Comparison of ENCODE assay signal across 8 mouse cellular contexts in genomic region chr11:98907437-98908173, GRCm38 (mm10). TPM values are rescaled to one million over a fixed set of nuclear protein-coding genes. Genes with fewer than 3 reads are reported as not detected.
DNase-seq lines count a peak whose midpoint lies in the region; ATAC-seq lines count a peak whose summit lies in the region.

Gene Cdc6, plus strand, starts transcription at chr11:98907801.

- DNase-seq in adrenal gland, adult 18-20 months (ENCODE audit: low spot score in 2 of 2): peak; percentile 85 to 86
- peak; percentile 100 for DNase-seq in embryo, embryonic 11 days
- peak; percentile 96 for DNase-seq in gastrocnemius, postnatal 25 days
- peak; percentile 94 for DNase-seq in intestine, embryonic 14.5 days (ENCODE audit: low spot score)
- DNase-seq in left cerebral cortex, postnatal 14 days (ENCODE audit: low spot score in 2 of 2): peak; percentile 94 to 97
- DNase-seq in mesoderm, embryonic 11.5 days (ENCODE audit: low read depth, low spot score): peak; percentile 99
- DNase-seq in right cerebral cortex, postnatal 36 days (ENCODE audit: low spot score in 2 of 2): peak; percentile 90 to 95
- peak; percentile 98 for DNase-seq in yolk sac, embryonic 10.5 days (ENCODE audit: low spot score)

- ATAC-seq in intestine, embryonic 14.5 days (replicated peaks; ENCODE audit: low FRiP score, low TSS enrichment, low read depth): peak; percentile 95

- peaks cover 32% of the 10 kb centered on the region; the same call in 1 of the 2 replicates for H3K36me3 ChIP-seq in intestine, embryonic 14.5 days (ENCODE audit: control insufficient read depth, insufficient read depth, low read length)

- peak within 1 kb of the TSS; percentile 63 for H3K4me3 ChIP-seq in intestine, embryonic 14.5 days (ENCODE audit: low read depth, low read length)

- peak within 1 kb of the TSS; percentile 67 for H3K9ac ChIP-seq in intestine, embryonic 14.5 days (ENCODE audit: low read length)

- peak within 1 kb of the TSS; percentile 93 for H3K4me2 ChIP-seq in intestine, embryonic 14.5 days (ENCODE audit: low read length)

- H3K27ac ChIP-seq in intestine, embryonic 14.5 days (ENCODE audit: low read depth): peak within 1 kb of the TSS; percentile 73

- no peaks in the 10 kb centered on the region for H3K27me3 ChIP-seq in intestine, embryonic 14.5 days (replicated peaks; ENCODE audit: control insufficient read depth, insufficient read depth, low read length)

- peaks cover 30% of the 10 kb centered on the region for H3K4me1 ChIP-seq in intestine, embryonic 14.5 days (replicated peaks; ENCODE audit: control insufficient read depth, insufficient read depth, low read length)

- H3K9me3 ChIP-seq in intestine, embryonic 14.5 days (ENCODE audit: control insufficient read depth, low read length): no peaks in the 10 kb centered on the region

- under 1% methylated on average over 49 of the region's 49 CpGs for whole genome bisulfite sequencing in intestine, embryonic 14.5 days

- intact Hi-C loops in left cerebral cortex, postnatal 14 days (cut with DNase I): loop anchor here (2.0 to 5.0 kb wide), 2 partner anchors 49 to 205 kb away; partner anchors contain the start of gene Csf3

RNA-seq across cellular contexts. Expression of gene Cdc6, which starts in this region (rescaled TPM):
- total RNA-seq in adrenal gland, adult 18-20 months (2021): under 1 TPM; 0.32 to 0.43 TPM
- under 1 TPM; 0.13 to 0.56 TPM for total RNA-seq in gastrocnemius, postnatal 25 days (2021)
- 32.5 and 32.9 TPM in 2 replicates for polyA plus RNA-seq in intestine, embryonic 14.5 days (2014; fragmentation: Nextera tagmentation; extraction: Ambion mirVana)
- under 1 TPM; 0.47 to 0.57 TPM for total RNA-seq in left cerebral cortex, postnatal 14 days (2021)

Comparison
In these comparisons a context has a peak if more than half of its experiments do, and no peak if none do; other contexts are left out.
1. Peak in every context shown above with its lines: DNase-seq, ATAC-seq, H3K4me3 ChIP-seq and H3K27ac ChIP-seq.
2. Peak in DNase-seq in adrenal gland, adult 18-20 months; RNA of the gene not detected or under 1 TPM.
3. Peak in DNase-seq in gastrocnemius, postnatal 25 days; RNA of the gene not detected or under 1 TPM.
4. Peak in DNase-seq in left cerebral cortex, postnatal 14 days; RNA of the gene not detected or under 1 TPM.